Mouse (Mus musculus) liver, embryonic 14.5 days (tissue): ENCODE results near the gene Fhl3. TPM values are rescaled to one million over a fixed set of nuclear protein-coding genes. Genes with fewer than 3 reads are reported as not detected.

Experiments
- ATAC-seq: fragments of 200-750 bp; cut with Nextera tagmentation; 2 replicates; pipeline ENCODE4 v1.8.0; 2017; ENCODE audit warnings: moderate number of reproducible peaks, mild to moderate bottlenecking, moderate library complexity; ENCODE audit not compliant: insufficient read depth
- DNase-seq, 3 experiments: peaks; one replicate each; pipeline ENCODE4 v3.0.0-alpha.2; 2012 to 2013; ENCODE audit warnings: low read depth in 3 of 3, low spot score in 3 of 3
- H3K27ac ChIP-seq: fragments of 300-500 bp; sonication (generic); 2 replicates; pipeline ENCODE4 v1.5.1; 2014; ENCODE audit warnings: moderate library complexity, mild to moderate bottlenecking, control low read depth, inconsistent platforms
- H3K27me3 ChIP-seq: fragments of 300-500 bp; sonication (generic); 2 replicates; pipeline ENCODE4 v1.6.1; 2014; ENCODE audit warnings: mild to moderate bottlenecking, low read length, moderate library complexity; ENCODE audit not compliant: control insufficient read depth, insufficient read depth
- H3K36me3 ChIP-seq: fragments of 300-500 bp; sonication (generic); replicated peaks from 2 replicates; pipeline ENCODE4 v1.6.1; 2014; ENCODE audit warnings: low read depth; ENCODE audit not compliant: control insufficient read depth, insufficient read depth
- H3K4me1 ChIP-seq, 2 experiments: fragments of 200-500 bp in 1 of 2; fragments of 300-500 bp in 1 of 2; sonication (generic) in 1 of 2; replicated peaks; 2 replicates each; pipeline ENCODE4 v1.6.1; 2012 to 2014; ENCODE audit warnings: antibody characterized with exemption in 1 of 2, inconsistent platforms in 1 of 2, low read length in 1 of 2; ENCODE audit not compliant: control insufficient read depth in 2 of 2, insufficient read depth in 2 of 2
- H3K4me2 ChIP-seq: fragments of 300-500 bp; sonication (generic); 2 replicates; pipeline ENCODE4 v1.6.1; 2014; ENCODE audit warnings: low read depth, mild to moderate bottlenecking, control low read depth, moderate library complexity
- H3K4me3 ChIP-seq, 2 experiments: fragments of 200-500 bp in 1 of 2; fragments of 300-500 bp in 1 of 2; sonication (generic) in 1 of 2; 2 replicates each; pipeline ENCODE4 v1.5.1; 2012 to 2014; ENCODE audit warnings: low read depth in 2 of 2, low read length in 2 of 2, mild to moderate bottlenecking in 2 of 2, control low read depth in 1 of 2, inconsistent platforms in 1 of 2, moderate library complexity in 1 of 2; ENCODE audit not compliant: insufficient read depth in 1 of 2
- H3K9ac ChIP-seq: fragments of 300-500 bp; sonication (generic); replicated peaks from 2 replicates; pipeline ENCODE4 v1.6.1; 2014; ENCODE audit warnings: mild to moderate bottlenecking, control low read depth, moderate library complexity
- H3K9me3 ChIP-seq: fragments of 300-500 bp; sonication (generic); 2 replicates; pipeline ENCODE4 v1.6.1; 2016; ENCODE audit warnings: low read length, mixed read lengths; ENCODE audit not compliant: control insufficient read depth
- CTCF ChIP-seq: IDR thresholded peaks from 2 replicates; pipeline ENCODE4 v1.5.1; 2016; ENCODE audit warnings: antibody characterized with exemption, low read depth, control low read depth
- EP300 ChIP-seq: IDR thresholded peaks from 2 replicates; pipeline ENCODE4 v1.6.1; 2016; ENCODE audit warnings: antibody characterized with exemption, low read depth
- WGBS: fragments of 180-500 bp; shearing (Covaris S2); extraction: QIAGEN DNeasy Blood & Tissue Kit; methylation state at CpG from one replicate; pipeline ENCODE4 v1.1.7; 2014; ENCODE audit not compliant: insufficient replicate concordance; 5-methylcytosine and 5-hydroxymethylcytosine counted together
- polyA plus RNA-seq, 2 experiments: library from polyadenylated mRNA; depleted of rRNA in 1 of 2; stranded (reverse) in 1 of 2; unstranded in 1 of 2; fragments of >200 nt; fragmentation: Nextera tagmentation in 1 of 2; extraction: Ambion mirVana in 1 of 2; gene quantifications; 2 replicates each; pipeline versions ENCODE4 v1.2.1 to v1.2.3; 2012 to 2014

Fhl3 gene
- polyA plus RNA-seq, 2 experiments: 2.7 to 2.8 TPM

GRCm38 (mm10) chr4:124683474-124683873, 17.0 kb upstream of the Fhl3 start:
- DNase-seq (no peak), ATAC-seq (no peak)
- Histone ChIP-seq H3K4me2 (no peak overlapping the region), H3K27ac (no peak overlapping the region), H3K4me1 (no peaks in the 10 kb centered on the region), H3K9me3 (no peaks in the 10 kb centered on the region), H3K27me3 (no peaks in the 10 kb centered on the region), H3K9ac (no peak overlapping the region), H3K36me3 (peaks cover 34% of the 10 kb centered on the region), H3K4me3 (no peak overlapping the region)
- TF ChIP-seq EP300 (no peak), CTCF (no peak)
- 78% methylated on average over 4 of the region's 4 CpGs for WGBS

- Histone ChIP-seq H3K27me3 (no peaks in the 10 kb centered on the region), H3K4me1 (no peaks in the 10 kb centered on the region), H3K27ac (no peak overlapping the region), H3K36me3 (peaks cover 28% of the 10 kb centered on the region), H3K9ac (no peak overlapping the region), H3K9me3 (no peaks in the 10 kb centered on the region), H3K4me2 (no peak overlapping the region), H3K4me3 (no peak overlapping the region)
- TF ChIP-seq EP300: no peak
- TF ChIP-seq CTCF: peak; percentile 43
- WGBS: 64% methylated on average over 4 of the region's 4 CpGs
- DNase-seq: no peak
- ATAC-seq: no peak
Measured at GRCm38 (mm10) chr4:124685004-124685403, 15.5 kb upstream of the Fhl3 start.

GRCm38 (mm10) chr4:124685453-124685852, 15.0 kb upstream of the Fhl3 start:
- no peak overlapping the region for H3K4me2 ChIP-seq
- WGBS: 57% methylated on average over 8 of the region's 8 CpGs
- peaks cover 28% of the 10 kb centered on the region for H3K36me3 ChIP-seq
- DNase-seq: no peak
- no peaks in the 10 kb centered on the region for H3K9me3 ChIP-seq
- TF ChIP-seq CTCF: no peak
- no peak for TF ChIP-seq EP300
- no peak for ATAC-seq
- no peaks in the 10 kb centered on the region for H3K4me1 ChIP-seq
- no peaks in the 10 kb centered on the region for H3K27me3 ChIP-seq
- H3K27ac ChIP-seq: no peak overlapping the region
- H3K4me3 ChIP-seq: no peak overlapping the region
- no peak overlapping the region for H3K9ac ChIP-seq

- Histone ChIP-seq H3K4me1 (no peaks in the 10 kb centered on the region; a peak in 1 of 4 replicates), H3K27ac (no peak overlapping the region), H3K4me2 (no peak overlapping the region), H3K9ac (no peak overlapping the region), H3K9me3 (no peaks in the 10 kb centered on the region), H3K36me3 (peaks cover 25% of the 10 kb centered on the region), H3K27me3 (no peaks in the 10 kb centered on the region), H3K4me3 (no peak overlapping the region)
- DNase-seq (no peak), ATAC-seq (no peak)
- WGBS: 70% methylated on average over 8 of the region's 8 CpGs
- TF ChIP-seq CTCF: no peak
- no peak for TF ChIP-seq EP300
Measured at GRCm38 (mm10) chr4:124685897-124686402, 14.6 kb upstream of the Fhl3 start.

GRCm38 (mm10) chr4:124691455-124691854, 9.0 kb upstream of the Fhl3 start:
- Histone ChIP-seq H3K27ac (peak overlapping the region; percentile 13), H3K36me3 (no peaks in the 10 kb centered on the region; the same call in none of the 2 replicates), H3K4me1 (peaks cover 7 to 18% of the 10 kb centered on the region in 2 experiments; a peak in 3 of 4 replicates), H3K9ac (peak overlapping the region; percentile 23; the same call in 1 of the 2 replicates), H3K27me3 (no peaks in the 10 kb centered on the region), H3K9me3 (no peaks in the 10 kb centered on the region), H3K4me3 (no peak overlapping the region), H3K4me2 (peak overlapping the region; percentile 80)
- TF ChIP-seq CTCF (no peak), EP300 (no peak)
- 58% methylated on average over 8 of the region's 8 CpGs for WGBS
- no peak for ATAC-seq
- DNase-seq: no peak
